Mouse (Mus musculus) adrenal gland, postnatal 0 days (tissue): ENCODE data around the gene Slc43a2. TPM values are rescaled to one million over a fixed set of nuclear protein-coding genes. Genes with fewer than 3 reads are reported as not detected.

Experiments used
- microRNA-seq: library from miRNA; unstranded; fragments of <30 nt; microRNA quantifications from one replicate; pipeline ENCODE4, GENCODE M21; 2016; ENCODE audit warnings: borderline replicate concordance; ENCODE audit not compliant: insufficient number of aligned reads
- polyA plus RNA-seq: library from polyadenylated mRNA; unstranded; fragments of >200 nt; fragmentation: Nextera tagmentation; extraction: Ambion mirVana; gene quantifications from 2 replicates; pipeline ENCODE4 v1.2.1, GENCODE M21; 2015

Slc43a2 gene
- 8.5 and 9.5 TPM in 2 replicates for polyA plus RNA-seq

GRCm38 (mm10) chr11:75531469-75532242 is at the start of gene Slc43a2:
Slc43a2 (plus strand) TSS chr11:75531694.

GRCm38 (mm10) chr11:75486601-75487285 is 44.8 kb upstream of the Slc43a2 start, which contains the start of gene Prpf8:
Prpf8 (plus strand) TSS chr11:75486816.

GRCm38 (mm10) chr11:75509741-75510626 is 21.5 kb upstream of the Slc43a2 start, which contains the start of gene Rilp:
Rilp (plus strand) TSS chr11:75510094.

GRCm38 (mm10) chr11:75513336-75513735 is 18.2 kb upstream of the Slc43a2 start, which contains the start of gene Scarf1:
Scarf1 (plus strand) TSS chr11:75513540.

GRCm38 (mm10) chr11:75587493-75588284 is 56.2 kb downstream of the Slc43a2 start, which contains the start of gene Pitpna:
Pitpna (plus strand) TSS chr11:75588097.

Small RNAs within 50 kb of the gene (microRNA-seq; reads per million reads assigned to microRNA genes)
- not detected for gene Mir3971

Other genes starting within 250 kb of the Slc43a2 start
- 36.9 and 55.4 TPM in 2 replicates for gene Rpa1, start 183.4 kb upstream of the Slc43a2 start, polyA plus RNA-seq
- gene Smyd4, start 183.3 kb upstream of the Slc43a2 start, polyA plus RNA-seq: 7.0 and 10.2 TPM in 2 replicates
- 146 and 196 TPM in 2 replicates for gene Serpinf1, start 109.0 kb upstream of the Slc43a2 start, polyA plus RNA-seq
- gene Serpinf2, start 92.1 kb upstream of the Slc43a2 start, polyA plus RNA-seq: 19.6 and 24.7 TPM in 2 replicates
- gene Wdr81, start 77.0 kb upstream of the Slc43a2 start, polyA plus RNA-seq: 3.8 and 4.2 TPM in 2 replicates
- 24.9 and 26.6 TPM in 2 replicates for gene Tlcd2, start 70.0 kb upstream of the Slc43a2 start, polyA plus RNA-seq
- gene Prpf8, start 44.9 kb upstream of the Slc43a2 start, polyA plus RNA-seq: 21.3 and 27.5 TPM in 2 replicates
- 4.1 and 4.4 TPM in 2 replicates for gene Rilp, start 21.6 kb upstream of the Slc43a2 start, polyA plus RNA-seq
- gene Scarf1, start 18.2 kb upstream of the Slc43a2 start, polyA plus RNA-seq: 5.6 and 8.0 TPM in 2 replicates
- gene Pitpna, start 56.4 kb downstream of the Slc43a2 start, polyA plus RNA-seq: 55.9 and 68.0 TPM in 2 replicates
- gene Inpp5k, start 99.3 kb downstream of the Slc43a2 start, polyA plus RNA-seq: 31.3 and 51.3 TPM in 2 replicates
- 33.3 and 43.7 TPM in 2 replicates for gene Myo1c, start 118.8 kb downstream of the Slc43a2 start, polyA plus RNA-seq
- 82.4 and 86.3 TPM in 2 replicates for gene Crk, start 147.6 kb downstream of the Slc43a2 start, polyA plus RNA-seq
- gene Ywhae, start 201.2 kb downstream of the Slc43a2 start, polyA plus RNA-seq: 502 and 535 TPM in 2 replicates